Mouse (Mus musculus) limb, embryonic 11.5 days (tissue): ENCODE measurements around the gene Lsm12. TPM values are rescaled to one million over a fixed set of nuclear protein-coding genes. Genes with fewer than 3 reads are reported as not detected.
"Not testable (repeated sequence)": the region's sequence is repeated elsewhere in the genome, so short reads cannot be mapped to it uniquely, and the experiment has no call there.

Experiments used
- ATAC-seq: fragments of 200-750 bp; cut with Nextera tagmentation; 2 replicates; pipeline ENCODE4 v1.8.0; 2017; ENCODE audit warnings: low read depth; ENCODE audit not compliant: insufficient number of reproducible peaks, low FRiP score, low TSS enrichment
- DNase-seq: peaks from one replicate; pipeline ENCODE4 v3.0.0-alpha.2; 2015; ENCODE audit warnings: low spot score
- H3K27ac ChIP-seq: fragments of 300-500 bp; sonication (generic); replicated peaks from 2 replicates; pipeline ENCODE4 v1.5.1; 2014; ENCODE audit warnings: low read depth, mild to moderate bottlenecking, low read length
- H3K27me3 ChIP-seq: fragments of 300-500 bp; sonication (generic); 2 replicates; pipeline ENCODE4 v1.6.1; 2014; ENCODE audit warnings: mild to moderate bottlenecking, low read length, mixed read lengths; ENCODE audit not compliant: control insufficient read depth, insufficient read depth
- H3K36me3 ChIP-seq: fragments of 300-500 bp; sonication (generic); 2 replicates; pipeline ENCODE4 v1.6.1; 2014; ENCODE audit warnings: mild to moderate bottlenecking, low read length, moderate library complexity, mixed read lengths; ENCODE audit not compliant: control insufficient read depth, insufficient read depth
- H3K4me1 ChIP-seq: fragments of 300-500 bp; sonication (generic); 2 replicates; pipeline ENCODE4 v1.6.1; 2014; ENCODE audit warnings: low read length, mixed read lengths; ENCODE audit not compliant: control insufficient read depth, insufficient read depth
- H3K4me2 ChIP-seq: fragments of 300-500 bp; sonication (generic); 2 replicates; pipeline ENCODE4 v1.6.1; 2014; ENCODE audit warnings: low read depth, mild to moderate bottlenecking, moderate library complexity; ENCODE audit not compliant: severe bottlenecking
- H3K4me3 ChIP-seq: fragments of 300-500 bp; sonication (generic); 2 replicates; pipeline ENCODE4 v1.5.1; 2014; ENCODE audit warnings: low read depth, low read length
- H3K9ac ChIP-seq: fragments of 300-500 bp; sonication (generic); 2 replicates; pipeline ENCODE4 v1.6.1; 2014; ENCODE audit warnings: mild to moderate bottlenecking, low read length
- H3K9me3 ChIP-seq: fragments of 300-500 bp; sonication (generic); 2 replicates; pipeline ENCODE4 v1.6.1; 2016; ENCODE audit warnings: low read length; ENCODE audit not compliant: control insufficient read depth
- WGBS: fragments of 180-500 bp; shearing (Covaris S2); extraction: QIAGEN DNeasy Blood & Tissue Kit; methylation state at CpG from one replicate; pipeline ENCODE4 v1.1.7; 2014; 5-methylcytosine and 5-hydroxymethylcytosine counted together
- polyA plus RNA-seq: library from polyadenylated mRNA; unstranded; fragments of >200 nt; fragmentation: Nextera tagmentation; extraction: Ambion mirVana; gene quantifications from 2 replicates; pipeline ENCODE4 v1.2.1, GENCODE M21; 2014

Lsm12 gene
- polyA plus RNA-seq, 1 experiment from 2014 or later, result 74.5 TPM

GRCm38 (mm10) chr11:102159781-102160180 lies 25.3 kb downstream of the Lsm12 start:
- Histone ChIP-seq H3K9ac (no peak overlapping the region), H3K4me1 (peaks cover 6% of the 10 kb centered on the region; the same call in 1 of the 2 replicates), H3K27me3 (no peaks in the 10 kb centered on the region), H3K4me2 (no peak overlapping the region), H3K4me3 (no peak overlapping the region), H3K36me3 (peaks cover 11% of the 10 kb centered on the region), H3K27ac (no peak overlapping the region), H3K9me3 (no peaks in the 10 kb centered on the region)
- 83% methylated on average over 5 of the region's 5 CpGs for WGBS
- DNase-seq, result no peak
- no peak for ATAC-seq

GRCm38 (mm10) chr11:102158024-102158423 lies 27.1 kb downstream of the Lsm12 start:
- WGBS, result 72% methylated on average over 2 of the region's 2 CpGs
- not testable (repeated sequence) for ATAC-seq, H3K36me3 ChIP-seq, H3K4me2 ChIP-seq, H3K27ac ChIP-seq, H3K9me3 ChIP-seq, H3K4me3 ChIP-seq, H3K27me3 ChIP-seq, H3K4me1 ChIP-seq, DNase-seq, H3K9ac ChIP-seq

- H3K4me2 ChIP-seq, result no peak overlapping the region
- H3K9me3 ChIP-seq, result no peaks in the 10 kb centered on the region
- no peak overlapping the region for H3K27ac ChIP-seq
- 7% methylated on average over 1 of the region's 1 CpGs for WGBS
- H3K9ac ChIP-seq, result no peak overlapping the region
- no peak for ATAC-seq
- H3K36me3 ChIP-seq, result peaks cover 3% of the 10 kb centered on the region; the same call in 1 of the 2 replicates
- peaks cover 6% of the 10 kb centered on the region; the same call in 1 of the 2 replicates for H3K4me1 ChIP-seq
- DNase-seq, result no peak
- no peaks in the 10 kb centered on the region for H3K27me3 ChIP-seq
- no peak overlapping the region for H3K4me3 ChIP-seq
Measured at GRCm38 (mm10) chr11:102156786-102157089, 28.4 kb downstream of the Lsm12 start.

DNA sequence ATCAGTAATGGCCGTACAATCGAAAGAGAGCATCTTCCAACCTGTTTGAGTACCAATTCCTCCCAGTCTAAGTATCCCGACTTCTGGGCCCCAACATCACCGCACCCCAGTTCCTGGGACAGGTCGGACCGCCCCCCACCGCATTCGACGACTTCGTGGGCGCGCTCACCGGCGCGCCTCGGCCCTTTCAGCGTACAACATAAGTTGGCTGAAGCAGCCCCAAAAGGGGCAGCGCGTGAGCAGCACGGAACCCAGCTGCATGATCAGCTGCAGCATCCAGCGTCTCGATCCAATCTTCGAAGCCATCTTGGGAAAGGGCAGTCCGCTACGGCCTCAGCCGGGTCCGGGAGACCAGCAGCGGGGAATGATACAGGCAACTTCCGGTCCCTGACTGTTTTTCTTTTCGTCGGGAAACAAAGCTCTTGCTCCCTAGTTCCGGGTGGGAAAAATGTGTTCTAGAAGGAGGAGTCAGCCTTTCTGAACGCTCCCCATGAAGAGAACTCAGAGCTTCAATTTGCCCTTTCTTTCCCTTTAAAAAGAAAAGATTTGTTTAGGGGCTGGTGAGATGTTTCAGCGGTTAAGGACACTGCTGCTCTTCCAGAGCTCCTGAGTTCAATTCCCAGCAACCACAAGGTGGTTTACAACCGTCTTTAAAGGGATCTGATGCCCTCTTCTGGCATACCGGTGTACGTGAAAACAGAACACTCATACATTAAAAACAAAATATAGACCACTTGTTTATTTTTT lies 28.9 kb downstream of the Lsm12 start, which contains the start of gene Tmem101:
TSS of gene Tmem101 (minus strand) at position 366 of the 747 bp plus-strand sequence.
- ATAC-seq (peak; percentile 68; the same call in 1 of the 2 replicates), DNase-seq (peak; percentile 93)
- Histone ChIP-seq H3K4me2 (peak within 1 kb of the TSS; percentile 86), H3K4me3 (peak within 1 kb of the TSS; percentile 48), H3K36me3 (peaks cover 3% of the 10 kb centered on the region; the same call in 1 of the 2 replicates), H3K27ac (no peak within 1 kb of the TSS), H3K27me3 (no peaks in the 10 kb centered on the region), H3K4me1 (peaks cover 6% of the 10 kb centered on the region; the same call in 1 of the 2 replicates), H3K9me3 (no peaks in the 10 kb centered on the region), H3K9ac (peak within 1 kb of the TSS; percentile 63)
- WGBS, result under 1% methylated on average over 37 of the region's 37 CpGs

DNA sequence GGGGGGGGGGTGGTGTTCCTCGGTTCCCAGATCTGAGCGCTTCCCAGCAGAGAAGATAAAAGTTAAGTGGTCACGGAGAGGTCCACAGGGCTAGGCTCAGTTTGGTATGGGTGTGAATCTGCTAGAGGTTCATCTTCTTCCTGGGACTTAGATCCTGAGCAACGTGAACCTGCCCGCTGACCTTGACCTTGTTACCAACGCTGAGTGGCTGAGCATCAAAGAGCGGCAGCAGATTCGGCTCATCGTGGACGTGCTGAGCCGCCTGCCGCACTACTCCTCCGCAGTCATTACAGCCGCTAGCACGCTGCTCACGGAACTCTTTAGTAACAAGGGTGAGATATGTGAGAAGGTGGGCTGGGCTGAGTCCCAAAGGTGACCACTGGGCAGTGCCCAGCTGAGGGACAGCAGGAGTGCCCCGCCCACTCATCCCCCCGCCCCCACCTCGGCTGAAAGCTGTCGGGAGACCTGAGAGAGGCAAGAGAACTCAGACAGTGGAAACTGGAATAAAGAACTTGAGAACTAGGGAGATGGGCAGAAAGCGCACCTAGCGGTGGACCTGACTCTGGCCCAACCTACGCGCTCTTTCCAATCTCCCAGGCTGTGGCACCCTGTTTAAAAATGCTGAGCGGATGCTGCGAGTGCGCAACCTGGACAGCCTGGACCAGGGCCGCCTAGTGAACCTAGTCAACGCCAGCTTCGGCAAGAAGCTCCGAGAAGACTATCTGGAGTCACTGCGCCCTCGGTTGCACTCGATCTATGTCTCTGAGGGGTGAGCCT lies 37.7 kb downstream of the Lsm12 start:
- H3K4me3 ChIP-seq, result no peak overlapping the region
- H3K27ac ChIP-seq, result no peak overlapping the region
- H3K4me1 ChIP-seq, result peaks cover 9% of the 10 kb centered on the region
- no peak overlapping the region for H3K9ac ChIP-seq
- peaks cover 54% of the 10 kb centered on the region for H3K27me3 ChIP-seq
- DNase-seq (peak; percentile 34), ATAC-seq (no peak)
- peak overlapping the region; percentile 24; the same call in 1 of the 2 replicates for H3K4me2 ChIP-seq
- no peaks in the 10 kb centered on the region for H3K9me3 ChIP-seq
- no peaks in the 10 kb centered on the region for H3K36me3 ChIP-seq
- 12% methylated on average over 34 of the region's 34 CpGs for WGBS

GRCm38 (mm10) chr11:102146531-102146930 lies 38.6 kb downstream of the Lsm12 start:
- Histone ChIP-seq H3K36me3 (no peaks in the 10 kb centered on the region), H3K4me2 (peak overlapping the region; percentile 17; the same call in 1 of the 2 replicates), H3K4me1 (peaks cover 9% of the 10 kb centered on the region), H3K9me3 (no peaks in the 10 kb centered on the region), H3K27me3 (peaks cover 54% of the 10 kb centered on the region), H3K9ac (0 out of 2 replicates have a peak overlapping the region, but pooled peaks have one; percentile 17), H3K27ac (no peak overlapping the region), H3K4me3 (no peak overlapping the region)
- ATAC-seq (no peak), DNase-seq (peak; percentile 45)
- WGBS, result 14% methylated on average over 17 of the region's 17 CpGs

DNA sequence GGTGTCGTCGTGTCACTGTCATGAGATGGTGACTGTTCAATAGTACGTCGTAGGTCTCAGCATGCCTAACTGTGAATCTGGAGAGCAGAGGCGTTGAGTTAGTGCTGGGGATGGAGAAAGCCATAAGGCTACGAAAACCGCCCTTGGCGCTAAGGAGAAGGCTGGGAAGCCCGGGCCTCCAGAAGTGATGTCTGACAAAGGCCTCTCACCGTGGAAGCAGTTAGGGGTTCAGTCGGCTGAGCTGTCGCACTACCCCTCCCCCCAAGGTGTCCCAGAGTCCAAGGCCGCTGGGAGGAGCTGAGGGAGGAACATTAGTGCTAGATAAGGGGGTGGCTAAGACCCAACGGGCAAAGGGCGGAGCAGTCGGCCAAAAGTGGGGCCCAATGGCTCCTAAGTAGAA lies 39.1 kb downstream of the Lsm12 start:
- ATAC-seq (no peak; the same call in 1 of the 2 replicates), DNase-seq (peak; percentile 56)
- no peaks in the 10 kb centered on the region for H3K36me3 ChIP-seq
- no peaks in the 10 kb centered on the region for H3K9me3 ChIP-seq
- H3K4me1 ChIP-seq, result peaks cover 9% of the 10 kb centered on the region
- WGBS, result 3% methylated on average over 16 of the region's 16 CpGs
- no peak overlapping the region for H3K9ac ChIP-seq
- H3K27ac ChIP-seq, result no peak overlapping the region
- peak overlapping the region; percentile 63 for H3K4me2 ChIP-seq
- peak overlapping the region; percentile 29 for H3K4me3 ChIP-seq
- peaks cover 54% of the 10 kb centered on the region for H3K27me3 ChIP-seq

- Histone ChIP-seq H3K4me2 (peak within 1 kb of the TSS; percentile 63), H3K9me3 (no peaks in the 10 kb centered on the region), H3K9ac (peak within 1 kb of the TSS; percentile 34), H3K36me3 (no peaks in the 10 kb centered on the region), H3K4me1 (peaks cover 9% of the 10 kb centered on the region), H3K4me3 (peak within 1 kb of the TSS; percentile 29), H3K27ac (no peak within 1 kb of the TSS), H3K27me3 (peaks cover 54% of the 10 kb centered on the region)
- DNase-seq (peak; percentile 61), ATAC-seq (0 out of 2 replicates have a peak, but pooled peaks have one; percentile 49)
- under 1% methylated on average over 40 of the region's 50 CpGs for WGBS
Measured at GRCm38 (mm10) chr11:102145471-102146001, 39.6 kb downstream of the Lsm12 start, which contains the start of gene Nags. Gene Nags (plus strand): TSS chr11:102145513.
